28 mouse cellular contexts compared by ENCODE assay signal in the genomic region with DNA sequence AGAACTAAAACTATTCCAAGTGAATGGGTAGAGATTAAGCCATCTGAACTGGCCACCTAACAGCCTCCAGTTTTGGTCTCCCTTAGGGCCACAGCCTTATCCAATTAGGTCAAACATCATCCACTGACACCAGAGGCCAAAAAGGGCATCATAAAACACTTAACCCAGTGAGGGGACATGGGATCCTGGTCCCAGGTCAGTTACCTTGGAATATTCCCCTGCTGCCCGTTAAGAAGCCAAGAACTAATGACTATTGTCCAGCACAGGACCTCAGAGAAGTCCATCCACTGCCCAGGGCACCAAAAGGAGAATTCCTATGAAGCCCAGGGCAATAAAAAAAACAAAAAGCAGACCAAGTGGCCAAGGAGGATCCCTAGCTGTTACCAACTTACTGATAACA. TPM values are rescaled to one million over a fixed set of nuclear protein-coding genes. Genes with fewer than 3 reads are reported as not detected.
"Had no signal": no experiment of that assay in that cellular context is flagged by ENCODE, and none has a peak within 500 bp of the region (broad histone marks: within the 10 kb centered on the region; RNA-seq: fewer than 3 reads in every experiment).

No protein-coding gene starts in this region.

- H3K27me3 ChIP-seq: embryonic facial prominence, embryonic 12.5 days; embryonic facial prominence, embryonic 13.5 days; embryonic facial prominence, embryonic 15.5 days; forebrain, embryonic 12.5 days; forebrain, embryonic 13.5 days; forebrain, embryonic 15.5 days had no signal

- H3K9me3 ChIP-seq: embryonic facial prominence, embryonic 12.5 days; embryonic facial prominence, embryonic 15.5 days had no signal

- DNase-seq: cerebellum, adult 2 months; cerebellum, adult 8-10 months; cerebellum, adult 9-10 months; cerebellum, adult 9-11 months; cerebellum, postnatal 10 days; cerebellum, postnatal 14 days; cerebellum, postnatal 25 days; cerebellum, postnatal 36 days; embryo, embryonic 11 days; forebrain, postnatal 0 days; gastrocnemius, adult 2 months; gastrocnemius, postnatal 10 days; gastrocnemius, postnatal 14 days; gastrocnemius, postnatal 25 days; gastrocnemius, postnatal 36 days; heart, adult 18-20 months; heart, adult 2 months had no signal

- H3K4me1 ChIP-seq: embryonic facial prominence, embryonic 10.5 days; embryonic facial prominence, embryonic 12.5 days; embryonic facial prominence, embryonic 13.5 days; embryonic facial prominence, embryonic 15.5 days; forebrain, embryonic 10.5 days; forebrain, embryonic 12.5 days; forebrain, embryonic 13.5 days; forebrain, embryonic 15.5 days had no signal

- H3K27ac ChIP-seq: embryonic facial prominence, embryonic 10.5 days; embryonic facial prominence, embryonic 12.5 days; embryonic facial prominence, embryonic 13.5 days; embryonic facial prominence, embryonic 15.5 days; forebrain, embryonic 10.5 days; forebrain, embryonic 12.5 days; forebrain, embryonic 13.5 days; forebrain, embryonic 15.5 days; gastrocnemius, adult 2 months; heart, adult 2 months had no signal

- H3K4me3 ChIP-seq: embryonic facial prominence, embryonic 10.5 days; embryonic facial prominence, embryonic 12.5 days; embryonic facial prominence, embryonic 13.5 days; embryonic facial prominence, embryonic 15.5 days; erythroblast, embryonic 14.5 days; forebrain, embryonic 10.5 days; forebrain, embryonic 12.5 days; forebrain, embryonic 13.5 days; forebrain, embryonic 15.5 days; gastrocnemius, adult 2 months; heart, adult 2 months had no signal

- H3K36me3 ChIP-seq: embryonic facial prominence, embryonic 10.5 days; embryonic facial prominence, embryonic 12.5 days; embryonic facial prominence, embryonic 13.5 days; embryonic facial prominence, embryonic 15.5 days; forebrain, embryonic 10.5 days; forebrain, embryonic 15.5 days had no signal

RNA-seq across cellular contexts. Expression of gene Myl9, which starts 13.6 kb away (rescaled TPM):
- total RNA-seq: common myeloid progenitor, adult 5-6 weeks; granulocyte monocyte progenitor cell, adult 5-6 weeks had no signal
